Mouse (Mus musculus): ENCODE data around the gene Arhgap20.
A peak's percentile ranks its signal among the peaks of the same experiment; 100 is the strongest.

Arhgap20 gene

GRCm38 (mm10) chr9:51799156-51799555 is 34.0 kb downstream of the Arhgap20 start:
- DNase-seq (ENCODE audit: low read depth, low spot score) = no peak

DNA sequence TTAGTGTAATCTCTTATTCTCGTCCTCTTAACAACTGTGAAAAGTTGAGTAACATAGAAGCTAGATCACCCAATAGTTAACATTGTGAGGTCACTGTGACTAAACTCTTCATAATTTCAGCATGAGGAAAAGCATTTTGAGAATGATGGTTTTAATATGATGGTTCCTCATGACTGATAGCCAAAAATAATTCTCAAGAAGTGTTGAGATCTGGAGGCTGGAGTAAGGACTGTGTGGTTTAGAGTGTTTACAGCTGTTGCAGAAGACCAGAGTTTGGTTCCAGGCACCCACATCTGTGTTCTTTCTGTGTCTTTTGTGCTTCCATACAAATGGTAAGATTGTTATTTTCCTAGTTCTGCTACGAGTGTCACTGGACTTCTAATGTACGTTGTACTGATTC is 42.1 kb downstream of the Arhgap20 start:
- DNase-seq (ENCODE audit: low read depth, low spot score) = no peak

GRCm38 (mm10) chr9:51812931-51813330 is 47.8 kb downstream of the Arhgap20 start:
- DNase-seq (ENCODE audit: low read depth, low spot score) = no peak

DNA sequence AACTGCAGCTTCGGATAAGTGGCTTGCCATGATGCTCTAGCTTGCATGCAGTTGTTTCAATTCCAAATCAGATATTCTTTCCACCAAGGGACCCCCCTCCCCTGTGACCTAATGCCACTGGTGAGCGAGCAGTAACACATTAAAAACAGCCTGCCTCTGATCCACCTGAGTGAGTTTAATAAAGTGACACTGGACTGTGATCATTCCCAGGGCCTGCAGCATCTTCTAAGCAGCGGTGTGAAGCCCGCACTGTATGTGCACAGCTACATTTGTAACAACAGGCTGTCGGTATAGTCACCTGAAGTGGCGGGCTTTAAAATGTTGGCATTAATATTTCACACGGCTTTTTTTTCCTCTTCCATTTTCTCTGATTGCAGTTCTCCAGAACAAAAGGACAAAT is 59.4 kb downstream of the Arhgap20 start:
- DNase-seq (ENCODE audit: low read depth, low spot score) = no peak

- DNase-seq (ENCODE audit: low read depth, low spot score) = no peak
Measured at GRCm38 (mm10) chr9:51831596-51831995, 66.5 kb downstream of the Arhgap20 start.

GRCm38 (mm10) chr9:51832368-51832767 is 67.2 kb downstream of the Arhgap20 start:
- DNase-seq (ENCODE audit: low read depth, low spot score) = no peak

DNA sequence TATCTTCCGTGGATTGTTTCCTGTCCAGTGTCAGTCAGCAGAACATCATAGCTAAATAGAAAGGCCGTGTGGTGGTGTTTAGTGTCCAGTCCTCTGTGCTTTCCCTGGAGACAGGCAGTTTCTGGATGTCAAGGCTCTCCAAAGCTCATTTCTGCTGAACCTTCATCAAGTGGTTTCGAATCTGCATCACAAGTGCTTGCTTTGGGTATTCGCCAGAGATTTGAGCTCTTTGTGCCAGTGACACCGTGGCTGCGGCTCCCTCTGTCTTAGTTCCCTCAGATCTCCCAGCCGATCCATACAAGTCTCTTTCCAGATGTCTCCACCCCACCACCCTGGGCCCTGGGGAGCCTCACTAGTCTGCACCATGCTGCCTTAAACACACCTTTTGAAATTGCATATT is 72.6 kb downstream of the Arhgap20 start:
- DNase-seq (ENCODE audit: low read depth, low spot score) = no peak

GRCm38 (mm10) chr9:51843216-51843615 is 78.1 kb downstream of the Arhgap20 start:
- no peak for DNase-seq (ENCODE audit: low read depth, low spot score)

GRCm38 (mm10) chr9:51845796-51846195 is 80.7 kb downstream of the Arhgap20 start:
- DNase-seq (ENCODE audit: low read depth, low spot score) = peak; percentile 23

- DNase-seq (ENCODE audit: low read depth, low spot score) = no peak
Measured at GRCm38 (mm10) chr9:51853772-51854171, 88.6 kb downstream of the Arhgap20 start.

DNA sequence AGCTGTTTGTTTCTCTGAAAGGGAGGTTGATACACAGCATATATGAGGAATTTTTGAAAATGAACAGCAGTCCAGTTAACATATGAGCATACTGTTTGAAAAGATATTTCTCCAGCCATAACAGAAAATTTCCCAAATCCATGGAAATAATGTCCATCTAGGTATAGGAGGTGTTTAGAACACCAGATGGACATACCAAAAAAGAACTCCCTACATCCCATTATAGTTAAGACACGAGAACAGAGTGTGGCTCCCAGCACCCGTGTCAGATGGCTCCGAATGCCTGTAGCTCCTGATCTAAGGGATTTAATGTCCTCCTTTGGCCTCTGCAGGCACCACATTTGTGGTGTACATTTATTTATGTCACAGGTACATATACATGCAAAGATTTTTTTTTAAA is 99.1 kb downstream of the Arhgap20 start:
- no peak for DNase-seq (ENCODE audit: low read depth, low spot score)

- DNase-seq (ENCODE audit: low read depth, low spot score) = peak; percentile 42
Measured at GRCm38 (mm10) chr9:51866634-51867033, 101.5 kb downstream of the Arhgap20 start.

DNA sequence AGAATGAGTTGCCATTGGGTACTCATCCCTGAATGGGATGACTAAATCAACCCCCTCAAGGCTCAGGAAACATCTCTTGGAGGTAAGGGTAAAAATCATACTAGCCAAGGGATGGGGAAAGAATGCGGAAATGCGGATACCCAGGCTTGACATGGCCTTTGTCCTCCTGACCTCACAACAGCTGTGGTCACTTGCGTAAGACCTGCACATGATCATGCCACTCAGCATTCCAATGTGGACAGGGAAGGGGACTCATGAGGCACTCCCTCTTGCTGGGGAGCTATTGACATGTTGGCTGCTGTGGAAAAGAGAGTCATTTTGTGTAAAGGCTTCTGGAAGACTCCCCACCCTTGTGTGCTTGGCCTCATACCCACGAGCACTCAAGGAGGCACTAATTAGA is 103.9 kb downstream of the Arhgap20 start:
- no peak for DNase-seq (ENCODE audit: low read depth, low spot score)

DNA sequence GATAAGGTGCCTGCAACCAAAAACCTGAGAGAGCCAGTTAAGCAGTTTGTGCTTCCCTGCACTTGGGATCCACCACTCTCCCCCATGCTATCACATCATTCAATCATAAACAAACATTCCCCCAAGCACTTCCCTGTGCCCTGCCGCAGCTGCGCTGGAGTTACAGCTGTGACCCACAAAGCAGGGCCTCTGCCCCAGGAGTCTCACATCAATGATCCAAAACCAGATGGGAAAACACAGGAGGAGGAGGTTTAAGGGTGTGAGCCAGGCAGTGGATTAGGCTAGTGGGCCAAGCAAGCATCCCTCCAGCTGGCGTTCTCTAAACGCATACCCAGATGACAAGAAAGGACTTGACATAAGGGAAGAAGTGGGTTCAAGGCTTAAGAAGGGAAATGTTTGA is 109.2 kb downstream of the Arhgap20 start:
- DNase-seq (ENCODE audit: low read depth, low spot score) = no peak

GRCm38 (mm10) chr9:51875531-51875930 is 110.4 kb downstream of the Arhgap20 start:
- DNase-seq (ENCODE audit: low read depth, low spot score) = no peak

DNA sequence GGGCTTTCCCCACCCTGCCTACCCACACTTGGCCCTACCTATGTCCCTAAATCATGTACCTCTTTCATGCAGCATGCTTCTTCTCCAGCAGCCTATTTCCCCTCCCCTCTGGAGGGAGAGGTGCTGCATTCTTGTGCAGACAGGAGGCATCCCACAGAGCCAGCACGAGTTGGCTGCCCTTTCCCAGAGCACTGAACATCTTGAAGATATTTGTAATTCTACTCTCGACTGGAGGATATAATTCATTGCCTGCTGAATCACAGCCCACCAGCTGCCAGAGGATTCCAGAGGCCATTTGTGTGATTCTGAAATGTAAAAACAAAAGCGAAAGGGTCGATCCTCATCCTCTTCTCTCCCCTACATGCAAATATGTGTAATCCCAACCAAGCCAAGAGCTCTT is 116.2 kb downstream of the Arhgap20 start:
- DNase-seq (ENCODE audit: low read depth, low spot score) = no peak

DNA sequence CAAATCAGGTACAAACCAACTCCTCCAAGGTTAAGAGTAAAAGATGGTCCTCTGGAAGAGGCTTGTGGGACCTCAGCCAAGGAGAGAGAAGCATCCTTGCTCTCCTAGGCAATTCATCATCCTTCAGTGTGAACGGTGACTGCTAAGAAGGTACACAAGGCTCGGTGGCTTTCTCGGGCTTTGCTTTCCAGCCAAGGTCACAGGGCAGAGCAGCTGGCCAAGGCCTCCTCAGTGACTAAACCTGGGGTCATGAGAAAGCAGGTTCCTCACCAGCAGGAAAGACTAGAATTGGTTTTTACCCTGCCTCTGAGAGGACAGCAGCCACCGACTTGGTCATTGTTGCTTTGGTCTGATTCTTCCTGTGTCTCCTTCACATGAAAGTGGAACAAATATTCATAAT is 116.7 kb downstream of the Arhgap20 start:
- no peak for DNase-seq (ENCODE audit: low read depth, low spot score)

DNA sequence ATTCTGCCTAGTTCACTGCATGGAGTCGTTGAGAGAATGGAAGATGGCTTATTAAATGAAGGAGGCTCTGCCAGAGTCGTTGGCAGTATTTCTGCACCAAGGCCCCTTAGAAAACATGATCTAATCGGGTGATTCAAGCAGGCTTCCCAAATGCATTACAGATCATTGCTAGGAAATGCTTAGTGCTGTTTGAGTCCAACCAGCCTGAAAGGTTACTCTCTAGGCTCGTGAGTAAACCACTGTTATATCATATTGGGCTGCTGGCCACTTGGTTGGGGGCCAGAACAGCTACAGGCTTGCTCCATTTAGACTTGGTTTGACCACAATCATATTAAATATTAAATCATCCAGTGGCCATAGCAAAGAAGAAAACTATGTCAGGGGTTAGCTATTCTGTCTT is 118.2 kb downstream of the Arhgap20 start:
- DNase-seq (ENCODE audit: low read depth, low spot score) = no peak

DNA sequence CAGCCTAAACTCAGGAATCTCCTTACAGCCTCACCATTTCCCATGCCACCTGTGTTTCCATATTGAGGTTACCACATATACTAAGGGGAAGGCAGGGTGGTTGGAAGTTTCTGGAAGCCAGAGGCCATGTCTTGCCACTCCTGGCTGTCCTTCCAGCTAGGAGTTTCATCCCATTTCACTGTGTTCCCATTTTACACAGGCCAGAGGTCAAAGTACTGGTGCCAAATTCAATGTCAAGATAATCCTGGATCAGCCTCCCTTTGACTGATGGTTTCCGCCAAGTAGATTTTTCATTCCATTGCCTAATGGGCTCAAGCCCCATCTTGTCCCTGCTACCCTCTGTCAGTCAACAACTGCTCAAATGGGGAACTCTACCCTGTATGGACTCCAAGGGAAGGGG is 127.8 kb downstream of the Arhgap20 start:
- no peak for DNase-seq (ENCODE audit: low read depth, low spot score)

Measured in CD4-positive helper T cell, adult 2 months (primary cell).